Mouse (Mus musculus) MEL (cell line): ENCODE measurements around the gene Olfr469. TPM values are rescaled to one million over a fixed set of nuclear protein-coding genes. Genes with fewer than 3 reads are reported as not detected.
A peak's percentile ranks its signal among the peaks of the same experiment; 100 is the strongest.

Experiments used
- DNase-seq: peaks from one replicate; pipeline ENCODE4 v3.0.0; 2011; ENCODE audit warnings: low read depth, low spot score
- H3K27ac ChIP-seq: 2 replicates; pipeline ENCODE4 v1.5.1; 2012; ENCODE audit warnings: low read depth, mild to moderate bottlenecking, control low read depth, low read length, moderate library complexity; ENCODE audit not compliant: control insufficient read depth
- H3K27me3 ChIP-seq, 2 experiments: fragments of 150-350 bp in 1 of 2; sonication (generic) in 1 of 2; 2 replicates each; pipeline ENCODE4 v1.6.1; 2012; ENCODE audit warnings: low read length in 2 of 2, mild to moderate bottlenecking in 2 of 2, improper control_type of control experiment in 1 of 2, moderate library complexity in 1 of 2; ENCODE audit not compliant: insufficient read depth in 2 of 2, control insufficient read depth in 1 of 2
- H3K36me3 ChIP-seq, 2 experiments: 2 replicates each; pipeline ENCODE4 v1.6.1; 2012 to 2014; ENCODE audit warnings: low read length in 2 of 2, improper control_type of control experiment in 1 of 2, inconsistent platforms in 1 of 2, mild to moderate bottlenecking in 1 of 2; ENCODE audit not compliant: insufficient read depth in 2 of 2, control insufficient read depth in 1 of 2
- H3K4me1 ChIP-seq, 2 experiments: fragments of 150-350 bp in 1 of 2; sonication (generic) in 1 of 2; 2 replicates each; pipeline ENCODE4 v1.6.1; 2012; ENCODE audit warnings: low read length in 2 of 2, improper control_type of control experiment in 1 of 2, mild to moderate bottlenecking in 1 of 2; ENCODE audit not compliant: insufficient read depth in 2 of 2, control insufficient read depth in 1 of 2
- H3K4me3 ChIP-seq, 2 experiments: fragments of 150-350 bp in 1 of 2; sonication (generic) in 1 of 2; 2 replicates each; pipeline ENCODE4 v1.5.1; 2012; ENCODE audit warnings: low read depth in 2 of 2, low read length in 2 of 2, mild to moderate bottlenecking in 2 of 2, moderate library complexity in 2 of 2, control low read depth in 1 of 2, improper control_type of control experiment in 1 of 2; ENCODE audit not compliant: control insufficient read depth in 1 of 2, insufficient read depth in 1 of 2
- H3K79me2 ChIP-seq: 2 replicates; pipeline ENCODE4 v1.6.1; 2012; ENCODE audit warnings: mild to moderate bottlenecking, low read length, moderate library complexity; ENCODE audit not compliant: control insufficient read depth, poor library complexity, insufficient read depth
- H3K9ac ChIP-seq: 2 replicates; pipeline ENCODE4 v1.6.1; 2012; ENCODE audit warnings: low read depth, mild to moderate bottlenecking, control low read depth, low read length, moderate library complexity; ENCODE audit not compliant: control insufficient read depth, poor library complexity, severe bottlenecking
- H3K9me3 ChIP-seq: fragments of 150-350 bp; sonication (generic); replicated peaks from 2 replicates; pipeline ENCODE4 v1.6.1; 2012; ENCODE audit warnings: mild to moderate bottlenecking, low read length, improper control_type of control experiment, moderate library complexity; ENCODE audit not compliant: insufficient read depth
- BHLHE40 ChIP-seq: IDR thresholded peaks from 2 replicates; pipeline ENCODE4 v1.6.1; 2012; ENCODE audit warnings: low read depth, mild to moderate bottlenecking, inconsistent platforms, low read length, improper control_type of control experiment, borderline replicate concordance
- CTCF ChIP-seq, 3 experiments: IDR thresholded peaks in 2 of 3; conservative IDR thresholded peaks in 1 of 3; 2 replicates each; pipeline ENCODE4 v1.5.1; 2011 to 2012; ENCODE audit warnings: low read length in 3 of 3, low read depth in 2 of 3, mild to moderate bottlenecking in 2 of 3, improper control_type of control experiment in 1 of 3, inconsistent platforms in 1 of 3, mixed read lengths in 1 of 3, moderate library complexity in 1 of 3; ENCODE audit not compliant: control insufficient read depth in 1 of 3, insufficient read depth in 1 of 3, poor library complexity in 1 of 3, severe bottlenecking in 1 of 3
- E2F4 ChIP-seq: IDR thresholded peaks from 2 replicates; pipeline ENCODE4 v1.6.1; 2011; ENCODE audit warnings: low read depth, low read length, improper control_type of control experiment, borderline replicate concordance
- ELF1 ChIP-seq: IDR thresholded peaks from 2 replicates; pipeline ENCODE4 v1.6.1; 2014; ENCODE audit warnings: low read depth, mild to moderate bottlenecking, inconsistent platforms, low read length, improper control_type of control experiment, moderate library complexity
- EP300 ChIP-seq, 2 experiments: IDR thresholded peaks; 2 replicates each; pipeline ENCODE4 v1.6.1; 2011; ENCODE audit warnings: improper control_type of control experiment in 2 of 2, low read length in 2 of 2, low read depth in 1 of 2, mild to moderate bottlenecking in 1 of 2
- GABPA ChIP-seq: IDR thresholded peaks from 2 replicates; pipeline ENCODE4 v1.6.1; 2012; ENCODE audit warnings: low read depth, mild to moderate bottlenecking, inconsistent platforms, low read length, improper control_type of control experiment, moderate library complexity
- GATA1 ChIP-seq: IDR thresholded peaks from 2 replicates; pipeline ENCODE4 v1.6.1; 2011; ENCODE audit warnings: low read depth, low read length, improper control_type of control experiment
- MAX ChIP-seq: IDR thresholded peaks from 2 replicates; pipeline ENCODE4 v1.6.1; 2011; ENCODE audit warnings: low read length, improper control_type of control experiment
- MAZ ChIP-seq: IDR thresholded peaks from 2 replicates; pipeline ENCODE4 v1.6.1; 2012; ENCODE audit warnings: low read depth, mild to moderate bottlenecking, inconsistent platforms, low read length, improper control_type of control experiment
- MEF2A ChIP-seq: IDR thresholded peaks from 2 replicates; pipeline ENCODE4 v1.6.1; 2014; ENCODE audit warnings: low read depth, mild to moderate bottlenecking, inconsistent platforms, low read length, improper control_type of control experiment; ENCODE audit not compliant: poor library complexity, insufficient replicate concordance, severe bottlenecking; ENCODE audit errors: extremely low read depth
- MYB ChIP-seq: IDR thresholded peaks from 2 replicates; pipeline ENCODE4 v1.6.1; 2011; ENCODE audit warnings: mild to moderate bottlenecking, low read depth, low read length, improper control_type of control experiment
- NELFE ChIP-seq: IDR thresholded peaks from 2 replicates; pipeline ENCODE4 v1.6.1; 2011; ENCODE audit warnings: low read depth, low read length, improper control_type of control experiment
- NRF1 ChIP-seq: IDR thresholded peaks from 2 replicates; pipeline ENCODE4 v1.6.1; 2014; ENCODE audit warnings: low read depth, mild to moderate bottlenecking, inconsistent platforms, low read length, improper control_type of control experiment, moderate library complexity; ENCODE audit not compliant: poor library complexity, insufficient read depth, severe bottlenecking
- POLR2AphosphoS2 ChIP-seq: IDR thresholded peaks from 2 replicates; pipeline ENCODE4 v1.6.1; 2011; ENCODE audit warnings: low read length, improper control_type of control experiment
- POLR2AphosphoS5 ChIP-seq: IDR thresholded peaks from 2 replicates; pipeline ENCODE4 v1.6.1; 2012; ENCODE audit warnings: low read depth, borderline replicate concordance, mild to moderate bottlenecking, inconsistent platforms, low read length, moderate library complexity, mixed read lengths
- RCOR1 ChIP-seq: IDR thresholded peaks from 2 replicates; pipeline ENCODE4 v1.6.1; 2012; ENCODE audit warnings: low read depth, mild to moderate bottlenecking, inconsistent platforms, low read length, improper control_type of control experiment
- SIN3A ChIP-seq: IDR thresholded peaks from 2 replicates; pipeline ENCODE4 v1.6.1; 2012; ENCODE audit warnings: low read length, improper control_type of control experiment, inconsistent platforms
- SMC3 ChIP-seq: IDR thresholded peaks from 2 replicates; pipeline ENCODE4 v1.6.1; 2011; ENCODE audit warnings: low read depth, low read length, improper control_type of control experiment
- TAL1 ChIP-seq: IDR thresholded peaks from 2 replicates; pipeline ENCODE4 v1.6.1; 2012; ENCODE audit warnings: mild to moderate bottlenecking, inconsistent platforms, low read length, moderate library complexity, mixed read lengths
- ZC3H11A ChIP-seq: IDR thresholded peaks from 2 replicates; pipeline ENCODE4 v1.6.1; 2012; ENCODE audit warnings: low read depth, mild to moderate bottlenecking, inconsistent platforms, low read length, improper control_type of control experiment
- ZMIZ1 ChIP-seq: IDR thresholded peaks from 2 replicates; pipeline ENCODE4 v1.6.1; 2012; ENCODE audit warnings: low read depth, mild to moderate bottlenecking, inconsistent platforms, low read length, improper control_type of control experiment, moderate library complexity
- polyA plus RNA-seq, 2 experiments: library from polyadenylated mRNA; stranded (reverse) in 1 of 2; unstranded in 1 of 2; fragments of >175 nt in 1 of 2; fragments of >200 nt in 1 of 2; gene quantifications; 2 replicates each; pipeline versions ENCODE4 v1.2.1 to v1.2.4; 2012; ENCODE audit warnings: low replicate concordance in 2 of 2, low read depth in 1 of 2; ENCODE audit not compliant: insufficient read length in 2 of 2, insufficient read depth in 1 of 2, missing spikeins in 1 of 2
- total RNA-seq: library from RNA; depleted of rRNA; stranded (reverse); fragments of 300-350 nt; gene quantifications from 2 replicates; pipeline ENCODE4 v1.2.3, GENCODE M21; 2012

Gene Olfr469
- total and polyA plus RNA-seq, 3 experiments = not detected

DNA sequence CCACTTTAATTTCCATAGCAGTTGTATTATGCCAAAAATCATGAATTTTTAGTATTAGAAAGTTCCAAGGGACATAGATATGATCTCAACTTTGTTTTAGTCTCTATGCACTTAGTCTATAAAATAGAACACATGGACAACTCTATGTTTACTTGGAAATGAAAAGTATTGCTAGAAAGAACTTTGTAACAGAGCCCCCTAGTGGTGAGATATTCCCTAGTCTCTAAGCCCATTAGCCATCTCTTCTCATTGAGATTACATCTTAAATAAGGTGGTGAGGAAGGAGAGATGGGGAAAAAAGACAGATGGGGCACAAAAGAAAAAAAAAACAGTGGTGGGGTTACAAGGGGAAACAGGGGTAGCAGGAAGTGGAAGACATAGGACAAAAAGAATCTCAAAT, 5.9 kb downstream of the Olfr469 start:
- peak; percentile 12 for DNase-seq
- Histone ChIP-seq H3K4me1 (no peaks in the 10 kb centered on the region), H3K36me3 (no peaks in the 10 kb centered on the region), H3K27me3 (no peaks in the 10 kb centered on the region), H3K79me2 (no peaks in the 10 kb centered on the region), H3K27ac (no peak overlapping the region), H3K9ac (no peak overlapping the region), H3K4me3 (no peak overlapping the region), H3K9me3 (no peaks in the 10 kb centered on the region)
- TF ChIP-seq E2F4 (no peak), CTCF (IDR thresholded peaks at IDR 0.05 in 2 of 3, conservative IDR thresholded peaks at IDR 0.05 in 1 of 3; ENCODE audit: control insufficient read depth in 1 of 3, insufficient read depth in 1 of 3, low read depth in 2 of 3, low read length in 3 of 3, poor library complexity in 1 of 3, severe bottlenecking in 1 of 3) (peak in 1 of 3 experiments; percentile 14; a peak in 1 of 6 replicates)

DNA sequence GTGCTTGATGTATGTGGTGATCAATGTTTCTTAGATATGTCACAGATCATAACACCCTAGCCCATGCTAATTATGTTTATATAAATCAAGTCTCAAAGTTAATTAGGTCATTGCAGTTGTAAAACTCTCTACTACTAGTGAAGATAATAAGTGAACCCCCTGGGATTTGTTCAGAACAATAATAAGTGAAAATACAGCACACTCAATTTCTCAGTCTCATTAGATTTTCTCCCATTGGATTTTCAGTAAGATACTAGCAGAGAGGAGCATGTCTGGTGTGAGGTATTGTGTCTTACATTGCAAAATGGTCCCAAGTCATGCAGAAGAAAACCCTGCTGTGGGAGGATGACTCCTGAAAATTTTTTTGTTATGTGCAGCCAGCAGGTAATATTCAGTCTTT, 13.4 kb downstream of the Olfr469 start, which contains the start of gene Olfr467:
Olfr467 (plus strand) TSS at position 301 of the 400 bp plus-strand sequence.
- Histone ChIP-seq H3K27ac (no peak within 1 kb of the TSS), H3K9ac (no peak within 1 kb of the TSS), H3K27me3 (no peaks in the 10 kb centered on the region), H3K36me3 (no peaks in the 10 kb centered on the region), H3K4me1 (no peaks in the 10 kb centered on the region), H3K79me2 (no peaks in the 10 kb centered on the region), H3K4me3 (no peak within 1 kb of the TSS), H3K9me3 (no peaks in the 10 kb centered on the region)
- no peak for TF ChIP-seq SMC3
- no peak for DNase-seq

DNA sequence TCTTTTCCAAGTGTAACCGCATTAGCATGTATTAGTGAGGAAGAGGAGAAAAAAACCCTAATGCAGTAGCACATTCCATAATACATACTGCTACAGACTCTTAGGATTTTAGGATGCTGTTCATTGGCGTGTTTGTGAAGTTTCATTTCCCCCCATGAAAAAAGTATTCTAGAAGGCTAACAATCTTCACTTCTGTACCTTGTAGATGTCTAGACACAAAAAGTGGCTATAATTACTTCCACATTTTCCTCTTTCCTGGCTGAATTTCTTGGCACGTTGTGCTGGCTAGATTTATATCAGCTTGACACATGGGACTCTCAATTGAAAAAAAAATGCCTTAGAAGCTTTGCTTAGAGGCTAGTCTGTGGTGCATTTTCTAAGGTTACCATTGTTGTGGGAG, 23.2 kb downstream of the Olfr469 start:
- Histone ChIP-seq H3K36me3 (no peaks in the 10 kb centered on the region), H3K79me2 (no peaks in the 10 kb centered on the region), H3K27me3 (no peaks in the 10 kb centered on the region), H3K27ac (no peak overlapping the region), H3K9ac (no peak overlapping the region), H3K9me3 (no peaks in the 10 kb centered on the region), H3K4me1 (no peaks in the 10 kb centered on the region), H3K4me3 (no peak overlapping the region)
- no peak for TF ChIP-seq ELF1
- DNase-seq = no peak

DNA sequence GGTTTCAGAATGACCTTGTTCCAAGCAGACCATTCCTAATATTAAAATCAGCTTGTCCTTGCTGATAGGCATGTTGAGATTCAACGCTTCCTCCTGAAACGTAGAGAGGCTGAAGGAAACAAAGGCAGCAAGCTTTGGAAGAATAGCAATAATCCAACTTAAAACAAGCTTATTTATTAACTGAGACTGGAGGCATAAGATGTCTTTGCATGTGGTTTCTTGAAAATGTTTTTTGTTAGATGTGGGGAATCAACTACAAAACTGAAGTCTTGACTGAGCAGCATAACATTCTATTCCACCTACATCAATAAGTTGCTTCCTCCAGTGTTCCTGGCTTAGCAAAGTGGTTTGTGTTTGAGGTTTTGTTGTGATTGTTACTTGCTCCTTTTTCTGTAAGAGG, 24.2 kb downstream of the Olfr469 start, which contains the start of gene Ovch2:
Ovch2 (minus strand) TSS at position 101 of the 400 bp plus-strand sequence.
- Histone ChIP-seq H3K27ac (no peak within 1 kb of the TSS), H3K4me1 (no peaks in the 10 kb centered on the region), H3K9me3 (no peaks in the 10 kb centered on the region), H3K27me3 (no peaks in the 10 kb centered on the region), H3K4me3 (no peak within 1 kb of the TSS), H3K79me2 (no peaks in the 10 kb centered on the region), H3K9ac (no peak within 1 kb of the TSS), H3K36me3 (no peaks in the 10 kb centered on the region)
- TF ChIP-seq GATA1 (no peak), GABPA (no peak), SIN3A (no peak), RCOR1 (no peak), NELFE (no peak), MEF2A (no peak), ZMIZ1 (no peak), EP300 (IDR thresholded peaks at IDR 0.05; ENCODE audit: low read depth in 1 of 2, low read length in 2 of 2) (no peak), TAL1 (no peak), SMC3 (no peak), MAZ (no peak), POLR2AphosphoS2 (no peak), BHLHE40 (no peak), MAX (no peak), ZC3H11A (no peak), NRF1 (no peak), MYB (no peak), POLR2AphosphoS5 (no peak)
- no peak for DNase-seq
